In the genomic region with DNA sequence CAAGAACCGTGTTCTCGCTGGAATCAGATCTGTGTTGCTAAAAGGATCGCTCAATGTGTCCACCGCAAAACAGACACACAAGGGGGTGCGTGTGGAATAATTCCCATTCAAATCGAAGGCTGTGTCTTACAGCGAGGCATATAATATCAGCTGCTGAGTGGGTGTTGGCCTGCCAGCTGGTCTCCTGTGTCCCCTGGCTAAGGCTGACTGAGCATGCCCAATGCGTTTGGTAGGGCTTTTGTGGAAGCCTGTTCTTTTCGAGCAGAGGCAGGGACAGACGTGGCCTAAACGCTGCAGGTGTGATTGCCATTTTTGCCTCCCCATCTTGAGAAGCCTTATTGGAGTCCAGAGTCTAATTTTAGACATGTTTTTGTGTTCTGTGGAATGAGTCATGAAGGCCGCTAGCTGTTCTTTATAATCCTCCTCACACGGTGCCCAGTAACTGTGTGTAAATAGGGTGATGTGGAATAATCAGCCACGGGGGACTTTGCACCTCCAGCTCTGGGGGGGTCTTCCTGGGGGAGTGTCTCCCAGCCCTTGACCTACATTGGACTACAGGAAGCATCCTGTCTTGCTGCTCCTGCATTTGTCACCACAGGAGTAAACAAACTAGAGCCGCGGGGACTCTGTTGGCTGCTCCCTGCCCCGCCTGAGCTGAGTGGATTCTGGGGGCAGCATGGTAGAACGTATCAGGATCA, we compare ENCODE assay signal across 9 mouse cellular contexts. TPM values are rescaled to one million over a fixed set of nuclear protein-coding genes. Genes with fewer than 3 reads are reported as not detected.
DNase-seq lines count a peak whose midpoint lies in the region; ATAC-seq and TF ChIP-seq lines count a peak whose summit lies in the region.
"Had no signal": no experiment of that assay in that cellular context is flagged by ENCODE, and none has a peak within 500 bp of the region (broad histone marks: within the 10 kb centered on the region; RNA-seq: fewer than 3 reads in every experiment).

No protein-coding gene starts in this region.

- no peaks in the 10 kb centered on the region for H3K36me3 ChIP-seq in lung, postnatal 0 days (ENCODE audit: insufficient read depth, low read length)

- no peak overlapping the region for H3K9ac ChIP-seq in lung, postnatal 0 days (replicated peaks; ENCODE audit: low read depth)

- no peaks in the 10 kb centered on the region for H3K9me3 ChIP-seq in lung, postnatal 0 days (ENCODE audit: low read length)

- H3K27ac ChIP-seq in lung, postnatal 0 days (ENCODE audit: low read length): no peak overlapping the region

- TF ChIP-seq CTCF in lung, postnatal 0 days (IDR thresholded peaks at IDR 0.05): no peak

- no peak for DNase-seq in lung, postnatal 0 days (ENCODE audit: low spot score)
- no peak for DNase-seq in lung, adult 18-20 months
- DNase-seq in frontal cortex, postnatal 25 days (ENCODE audit: low spot score in 2 of 2): peak; percentile 53 to 54
- DNase-seq in layer of hippocampus, postnatal 25 days (ENCODE audit: extremely low spot score in 1 of 2, low spot score in 1 of 2): peak; percentile 49 to 60
- peak; percentile 15 for DNase-seq in retina, adult 2 months (ENCODE audit: low read depth, low spot score)
- DNase-seq in gastrocnemius, adult 18-20 months (ENCODE audit: low spot score): no peak
- DNase-seq in urinary bladder, adult 18-20 months (ENCODE audit: low spot score in 2 of 2): no peak
- no peak for DNase-seq in spleen, postnatal 14 days (ENCODE audit: low spot score in 2 of 2)

- H3K4me1 ChIP-seq in lung, postnatal 0 days (ENCODE audit: insufficient read depth, low read depth, low read length): 0 out of 2 replicates have a peak, but pooled peaks cover 7% of the 10 kb centered on the region

- no peak for TF ChIP-seq EP300 in lung, postnatal 0 days (IDR thresholded peaks at IDR 0.05)

- peak; percentile 33 for ATAC-seq in lung, postnatal 0 days
- ATAC-seq: Patski had no signal

- H3K27me3 ChIP-seq in lung, postnatal 0 days (replicated peaks; ENCODE audit: insufficient read depth, low read length): no peaks in the 10 kb centered on the region
- H3K27me3 ChIP-seq: Patski had no signal

- WGBS in lung, postnatal 0 days: 59% methylated on average over 18 of the region's 18 CpGs

- H3K4me2 ChIP-seq in lung, postnatal 0 days (replicated peaks; ENCODE audit: low read depth, low read length): no peak overlapping the region

- no peak overlapping the region for H3K4me3 ChIP-seq in lung, postnatal 0 days (ENCODE audit: low read depth, low read length)

RNA-seq across cellular contexts. Expression of a gene that starts 46.5 kb away (rescaled TPM):
- polyA plus RNA-seq in lung, postnatal 0 days (2015; fragmentation: Nextera tagmentation; extraction: Ambion mirVana): 13.6 and 14.0 TPM in 2 replicates
- total RNA-seq in layer of hippocampus, postnatal 25 days (2021): 100 to 1,000 TPM; 305 to 349 TPM
- total RNA-seq in gastrocnemius, adult 18-20 months (2021): 10 to 100 TPM; 54.0 to 57.9 TPM

Comparison
In these comparisons a context has a peak if more than half of its experiments do, and no peak if none do; other contexts are left out.
1. DNase-seq: peak in frontal cortex, postnatal 25 days (2 of 2), layer of hippocampus, postnatal 25 days (2 of 2) and retina, adult 2 months (single experiment); none in lung, postnatal 0 days (single experiment), lung, adult 18-20 months (0 of 2), gastrocnemius, adult 18-20 months (single experiment), urinary bladder, adult 18-20 months (0 of 2) and spleen, postnatal 14 days (0 of 2).
2. RNA of a gene that starts 46.5 kb away (total RNA-seq): 305 to 349 TPM in layer of hippocampus, postnatal 25 days; 54.0 to 57.9 TPM in gastrocnemius, adult 18-20 months; every median in the first group is over 4 times any median in the second.